Mouse (Mus musculus) G1E (cell line): ENCODE data around the gene Fdps.

ENCODE experiments used
- CTCF ChIP-seq: IDR thresholded peaks from 2 replicates; pipeline ENCODE4 v1.5.1; 2012; ENCODE audit warnings: low read depth, low read length, inconsistent platforms, mixed read lengths
- GATA1 ChIP-seq: IDR thresholded peaks from 2 replicates; pipeline ENCODE4 v1.6.1; 2012; ENCODE audit warnings: borderline replicate concordance, low read length, inconsistent platforms, mixed read lengths

DNA sequence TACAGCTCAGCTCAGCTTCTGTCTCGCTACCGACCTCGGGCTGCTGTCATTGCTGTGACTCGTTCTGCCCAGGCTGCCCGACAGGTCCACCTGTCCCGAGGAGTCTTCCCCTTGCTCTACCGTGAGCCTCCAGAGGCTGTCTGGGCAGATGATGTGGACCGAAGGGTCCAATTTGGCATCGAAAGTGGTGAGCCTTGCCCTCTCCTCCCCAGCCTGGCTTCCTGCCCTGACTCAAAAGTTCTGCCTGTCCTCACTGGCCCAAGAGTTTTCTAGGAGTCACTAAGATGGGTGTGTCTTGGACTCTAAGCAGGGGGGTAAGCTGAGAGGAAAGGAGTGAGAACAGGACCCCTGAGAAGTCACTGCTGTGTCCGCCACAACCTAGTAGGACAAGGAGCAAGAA, 43.1 kb upstream of the Fdps start:
- TF ChIP-seq CTCF = no peak
- no peak for TF ChIP-seq GATA1
